Mouse (Mus musculus) megakaryocyte progenitor cell, adult 5-6 weeks (primary cell): ENCODE results near the gene Tmem198b. TPM values are rescaled to one million over a fixed set of nuclear protein-coding genes. Genes with fewer than 3 reads are reported as not detected.
"Not testable (repeated sequence)": the region's sequence is repeated elsewhere in the genome, so short reads cannot be mapped to it uniquely, and the experiment has no call there.

Experiments
- ATAC-seq: replicated peaks from 2 replicates; pipeline ENCODE4 v1.8.0; 2016; ENCODE audit warnings: mild to moderate bottlenecking, moderate TSS enrichment, inconsistent platforms; ENCODE audit not compliant: poor library complexity
- total RNA-seq, 2 experiments: library from RNA; stranded (forward) in 1 of 2; stranded (reverse) in 1 of 2; fragments of 157-497, 149-512 nt in 1 of 2; fragments of 200-1000 nt in 1 of 2; gene quantifications; 2 replicates each; pipeline versions ENCODE4 v1.2.3 to v1.2.4; 2015 to 2017

The Tmem198b gene
- 5.5 and 7.2 TPM in 2 replicates for total RNA-seq (2015)
- total RNA-seq (2017): 2.8 and 6.0 TPM in 2 replicates

DNA sequence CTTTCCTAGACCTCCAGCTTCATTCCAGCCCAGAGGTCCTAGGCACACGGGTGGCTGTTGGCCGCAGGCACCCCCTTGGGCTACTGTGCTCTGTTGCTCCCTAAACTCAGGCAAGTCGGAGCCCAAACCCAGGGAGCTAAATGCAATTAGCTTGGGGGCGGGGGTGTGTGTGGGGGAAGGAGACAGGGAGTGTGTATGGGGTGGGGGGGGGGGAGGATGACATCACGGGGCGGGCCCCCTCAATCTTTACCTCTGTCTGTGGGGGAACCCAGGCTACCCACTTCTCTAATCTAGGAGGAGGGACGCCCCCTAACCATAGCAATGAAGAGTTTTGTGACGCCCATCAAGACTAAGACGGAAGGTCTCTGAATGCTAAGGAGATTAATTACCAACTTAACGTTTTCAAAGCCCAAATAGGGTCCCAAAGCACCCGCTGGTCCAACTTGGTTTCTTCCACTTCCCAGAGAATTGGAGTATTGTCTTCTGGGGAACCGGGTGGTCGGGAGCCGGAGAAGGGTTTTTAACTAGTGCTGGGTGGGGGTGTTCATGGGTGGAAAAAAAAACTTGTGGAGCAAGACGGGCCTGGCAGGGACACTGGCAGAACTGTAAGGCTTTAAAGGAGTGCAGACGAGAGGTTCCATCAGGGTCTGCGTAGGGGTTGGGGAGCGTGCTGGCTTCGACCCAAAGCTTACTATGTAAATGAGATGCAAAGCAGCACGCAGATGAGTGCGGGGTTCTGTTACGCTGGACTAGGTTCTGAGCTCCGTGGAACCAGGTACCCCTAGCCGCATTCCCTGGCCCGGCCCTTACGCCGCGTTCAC is at the start of gene Tmem198b:
Tmem198b (minus strand) TSS at position 100 of the 821 bp plus-strand sequence.
- peak; percentile 24 for ATAC-seq

GRCm38 (mm10) chr10:128850339-128850738 is 46.2 kb upstream of the Tmem198b start:
- peak; percentile 66 for ATAC-seq

GRCm38 (mm10) chr10:128848426-128848825 is 44.3 kb upstream of the Tmem198b start:
- no peak for ATAC-seq

- ATAC-seq: peak; percentile 67
Observed at GRCm38 (mm10) chr10:128846664-128847063, 42.5 kb upstream of the Tmem198b start.

GRCm38 (mm10) chr10:128845516-128845915 is 41.3 kb upstream of the Tmem198b start:
- 0 out of 2 replicates have a peak, but pooled peaks have one; percentile 27 for ATAC-seq

GRCm38 (mm10) chr10:128843260-128843659 is 39.1 kb upstream of the Tmem198b start:
- no peak for ATAC-seq

- ATAC-seq: peak; percentile 53
Observed at GRCm38 (mm10) chr10:128840612-128841011, 36.4 kb upstream of the Tmem198b start.

GRCm38 (mm10) chr10:128839434-128839833 is 35.3 kb upstream of the Tmem198b start:
- peak; percentile 61 for ATAC-seq

DNA sequence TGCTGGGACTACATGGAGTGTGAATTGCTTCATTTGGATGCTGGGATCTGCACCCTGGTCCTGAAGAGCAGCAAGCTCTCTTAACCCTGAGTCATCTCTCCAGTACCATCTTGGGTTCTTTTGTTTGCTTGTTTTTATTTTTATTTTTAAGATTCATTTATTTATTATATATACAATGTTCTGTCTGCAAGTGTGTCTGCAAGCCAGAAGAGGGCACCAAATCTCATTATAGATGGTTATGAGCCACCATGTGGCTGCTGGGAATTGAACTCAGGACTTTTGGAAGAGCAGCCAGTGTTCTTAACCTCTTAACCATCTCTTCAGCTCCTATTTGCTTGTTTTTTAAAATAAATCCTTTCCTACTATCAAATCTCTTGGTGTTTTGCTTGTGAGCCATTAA is 33.2 kb upstream of the Tmem198b start:
- ATAC-seq: no peak

DNA sequence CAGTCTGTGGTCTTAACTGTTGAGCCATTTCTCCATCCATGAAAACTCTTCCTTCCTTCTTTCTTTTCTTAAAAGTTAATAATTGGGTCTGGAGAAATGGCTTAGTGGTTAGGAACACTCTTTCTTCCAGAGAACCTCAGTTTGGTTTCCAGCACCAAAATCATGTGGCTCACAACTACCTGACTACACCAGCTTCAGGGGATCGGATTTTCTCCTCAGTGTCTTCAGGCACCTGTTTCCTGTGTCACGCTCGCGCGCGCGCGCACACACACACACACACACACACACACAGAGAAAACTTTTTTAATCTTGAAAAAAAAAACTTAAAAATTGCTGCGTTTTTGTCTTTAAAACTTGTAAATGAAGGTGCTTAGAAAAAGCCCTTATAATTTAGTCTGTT is 19.7 kb upstream of the Tmem198b start:
- ATAC-seq: no peak

DNA sequence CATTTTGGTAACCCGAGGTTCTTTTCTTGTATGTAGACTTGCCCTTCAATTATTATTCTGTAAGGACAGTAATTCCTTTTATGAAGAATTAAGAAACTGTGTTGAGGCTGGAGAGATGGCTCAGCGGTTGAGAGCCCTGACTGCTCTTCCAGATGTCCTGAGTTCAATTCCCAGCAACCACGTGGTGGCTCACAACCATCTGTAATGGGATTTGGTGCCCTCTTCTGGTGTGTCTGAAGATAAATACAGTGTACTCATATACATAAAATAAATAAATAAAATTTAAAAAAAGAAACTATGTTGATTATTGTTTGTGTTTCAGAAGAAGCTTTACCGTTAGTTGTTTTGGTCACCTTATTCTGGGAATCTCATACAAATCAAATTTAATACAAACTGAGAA is 18.9 kb upstream of the Tmem198b start:
- ATAC-seq: not testable (repeated sequence)

DNA sequence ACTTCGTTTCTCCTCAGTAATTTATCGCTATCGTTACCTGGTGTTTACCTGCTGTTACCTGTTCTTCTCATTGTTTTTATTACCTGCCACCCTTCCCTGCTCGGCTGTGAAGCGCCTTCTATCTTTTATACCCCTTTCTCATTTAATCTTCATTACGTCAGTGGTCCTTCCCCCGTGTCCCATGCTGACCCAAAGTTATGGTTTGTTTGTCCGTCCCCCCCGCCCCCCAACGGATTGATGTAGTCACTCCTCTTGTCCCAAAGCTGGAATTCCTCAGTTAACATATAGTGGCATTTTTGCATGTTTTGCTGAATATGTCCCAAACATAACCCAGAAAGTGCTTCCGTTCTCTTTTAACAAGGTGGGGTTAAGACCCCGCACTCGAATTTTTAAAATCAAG is 18.0 kb upstream of the Tmem198b start:
- ATAC-seq: peak; percentile 11; the same call in 1 of the 2 replicates

GRCm38 (mm10) chr10:128821358-128822056 is 17.3 kb upstream of the Tmem198b start, which contains the start of gene Ormdl2:
Ormdl2 (minus strand) TSS chr10:128821645.
- peak; percentile 93 for ATAC-seq

- no peak for ATAC-seq
Observed at GRCm38 (mm10) chr10:128820217-128820616, 16.0 kb upstream of the Tmem198b start.

- no peak for ATAC-seq
Observed at GRCm38 (mm10) chr10:128817033-128817432, 12.9 kb upstream of the Tmem198b start, which contains the start of gene Sarnp. Sarnp (plus strand) TSS chr10:128817333.

- ATAC-seq: no peak
Observed at GRCm38 (mm10) chr10:128807018-128807417, 2.8 kb upstream of the Tmem198b start.

DNA sequence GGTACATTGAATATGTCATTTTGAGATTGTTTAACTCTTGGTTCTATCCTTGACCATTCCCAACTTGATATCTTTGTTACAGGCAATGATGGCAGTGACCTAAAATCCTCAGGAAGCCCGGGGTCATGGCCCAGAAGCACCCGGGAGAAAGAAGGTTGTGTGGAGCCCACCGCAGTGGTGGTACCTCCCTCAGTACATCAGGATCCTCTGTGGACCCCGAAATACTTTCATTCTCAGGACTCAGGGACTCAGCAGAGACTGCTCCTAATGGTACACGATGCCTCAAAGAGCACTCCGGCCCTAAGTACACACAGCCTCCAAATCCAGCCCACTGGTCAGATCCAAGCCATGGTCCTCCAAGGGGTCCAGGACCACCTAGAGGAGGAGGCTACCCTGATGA is 1.9 kb upstream of the Tmem198b start:
- ATAC-seq: no peak

DNA sequence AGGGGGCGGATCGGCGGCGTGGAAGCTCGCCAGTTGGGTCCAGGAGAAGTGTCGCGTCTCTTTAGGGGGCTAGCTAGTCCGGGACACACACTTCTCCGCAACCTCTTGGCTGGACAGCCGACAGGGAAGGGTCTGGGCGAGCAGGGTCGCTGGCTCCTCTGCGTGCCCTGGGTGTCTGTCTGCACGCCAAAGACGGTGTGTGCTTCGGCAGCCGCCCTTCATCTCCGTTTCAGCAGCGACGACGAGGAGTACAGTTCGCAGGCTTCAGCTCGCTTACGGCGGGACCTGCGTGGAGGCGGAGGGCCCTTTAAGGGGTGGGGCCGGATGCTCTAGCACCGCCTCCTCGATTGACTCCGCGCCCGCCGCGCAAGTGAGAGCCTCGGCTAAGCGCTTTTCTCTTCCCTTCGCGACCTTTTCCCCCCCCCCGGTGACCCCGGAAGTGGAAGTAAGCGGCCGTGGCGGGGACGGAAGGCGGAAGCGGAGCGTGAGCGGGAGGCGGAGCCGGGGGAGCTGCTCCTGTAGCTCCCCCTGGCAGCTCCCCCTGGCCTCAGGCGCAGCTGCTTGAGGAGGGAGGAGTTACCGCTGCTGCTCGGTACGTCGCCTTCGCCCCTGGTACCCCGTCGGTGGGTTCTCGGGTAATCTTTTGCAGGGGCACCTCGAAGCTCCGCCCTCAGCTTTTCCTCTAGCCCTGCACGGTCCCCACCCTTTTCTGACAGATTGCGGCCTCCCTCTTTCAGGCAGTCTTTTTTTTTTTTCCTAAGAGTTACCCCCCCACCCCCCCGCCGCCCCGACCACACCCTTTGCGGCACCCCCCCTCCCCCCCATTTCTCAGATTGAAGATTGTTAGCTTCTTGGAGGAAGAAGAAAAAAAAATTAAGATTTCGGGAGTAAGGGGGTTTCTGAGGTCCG is 1.2 kb upstream of the Tmem198b start:
- ATAC-seq: peak; percentile 83

- 0 out of 2 replicates have a peak, but pooled peaks have one; percentile 0 for ATAC-seq
Observed at GRCm38 (mm10) chr10:128803771-128804270, 349 bp downstream of the Tmem198b start, which contains the start of gene Dnajc14. Dnajc14 (plus strand) TSS chr10:128804062.

GRCm38 (mm10) chr10:128803361-128803760 is 809 bp downstream of the Tmem198b start:
- ATAC-seq: no peak
